Mouse (Mus musculus) midbrain, embryonic 16.5 days (tissue): Measurements from ENCODE around the gene Hist1h2ah. TPM values are rescaled to one million over a fixed set of nuclear protein-coding genes. Genes with fewer than 3 reads are reported as not detected.

ENCODE experiments used
- ATAC-seq: fragments of 200-750 bp; cut with Nextera tagmentation; 2 replicates; pipeline ENCODE4 v1.8.0; 2017; ENCODE audit warnings: moderate TSS enrichment
- H3K27ac ChIP-seq: fragments of 300-500 bp; sonication (generic); 2 replicates; pipeline ENCODE4 v1.5.1; 2014; ENCODE audit warnings: mild to moderate bottlenecking, low read length, mixed read lengths
- H3K27me3 ChIP-seq: fragments of 300-500 bp; sonication (generic); 2 replicates; pipeline ENCODE4 v1.6.1; 2014; ENCODE audit warnings: low read depth, low read length, mixed read lengths; ENCODE audit not compliant: control insufficient read depth, insufficient read depth
- H3K36me3 ChIP-seq: fragments of 300-500 bp; sonication (generic); 2 replicates; pipeline ENCODE4 v1.6.1; 2014; ENCODE audit warnings: mild to moderate bottlenecking, low read length, moderate library complexity, mixed read lengths; ENCODE audit not compliant: control insufficient read depth, insufficient read depth
- H3K4me1 ChIP-seq: fragments of 300-500 bp; sonication (generic); 2 replicates; pipeline ENCODE4 v1.6.1; 2014; ENCODE audit warnings: mild to moderate bottlenecking, low read length, mixed read lengths; ENCODE audit not compliant: control insufficient read depth, insufficient read depth
- H3K4me2 ChIP-seq: fragments of 300-500 bp; sonication (generic); 2 replicates; pipeline ENCODE4 v1.6.1; 2014; ENCODE audit warnings: mild to moderate bottlenecking, low read length, mixed read lengths
- H3K4me3 ChIP-seq: fragments of 300-500 bp; sonication (generic); 2 replicates; pipeline ENCODE4 v1.5.1; 2014; ENCODE audit warnings: low read depth, mild to moderate bottlenecking, low read length, moderate library complexity, mixed read lengths
- H3K9ac ChIP-seq: fragments of 300-500 bp; sonication (generic); 2 replicates; pipeline ENCODE4 v1.6.1; 2014; ENCODE audit warnings: low read depth, low read length, mixed read lengths
- H3K9me3 ChIP-seq: fragments of 300-500 bp; sonication (generic); replicated peaks from 2 replicates; pipeline ENCODE4 v1.6.1; 2014; ENCODE audit warnings: mild to moderate bottlenecking, low read length, mixed read lengths; ENCODE audit not compliant: control insufficient read depth, poor library complexity, severe bottlenecking
- WGBS: fragments of 180-500 bp; shearing (Covaris S2); extraction: QIAGEN DNeasy Blood & Tissue Kit; methylation state at CpG from one replicate; pipeline ENCODE4 v1.1.7; 2014; 5-methylcytosine and 5-hydroxymethylcytosine counted together
- microRNA-seq: library from miRNA; unstranded; fragments of <30 nt; microRNA quantifications from one replicate; pipeline ENCODE4, GENCODE M21; 2017
- polyA plus RNA-seq: library from polyadenylated mRNA; unstranded; fragments of >200 nt; fragmentation: Nextera tagmentation; extraction: Ambion mirVana; gene quantifications from 2 replicates; pipeline ENCODE4 v1.2.1, GENCODE M21; 2015

Gene Hist1h2ah
- polyA plus RNA-seq, 1 experiment from 2014 or later = not detected

DNA sequence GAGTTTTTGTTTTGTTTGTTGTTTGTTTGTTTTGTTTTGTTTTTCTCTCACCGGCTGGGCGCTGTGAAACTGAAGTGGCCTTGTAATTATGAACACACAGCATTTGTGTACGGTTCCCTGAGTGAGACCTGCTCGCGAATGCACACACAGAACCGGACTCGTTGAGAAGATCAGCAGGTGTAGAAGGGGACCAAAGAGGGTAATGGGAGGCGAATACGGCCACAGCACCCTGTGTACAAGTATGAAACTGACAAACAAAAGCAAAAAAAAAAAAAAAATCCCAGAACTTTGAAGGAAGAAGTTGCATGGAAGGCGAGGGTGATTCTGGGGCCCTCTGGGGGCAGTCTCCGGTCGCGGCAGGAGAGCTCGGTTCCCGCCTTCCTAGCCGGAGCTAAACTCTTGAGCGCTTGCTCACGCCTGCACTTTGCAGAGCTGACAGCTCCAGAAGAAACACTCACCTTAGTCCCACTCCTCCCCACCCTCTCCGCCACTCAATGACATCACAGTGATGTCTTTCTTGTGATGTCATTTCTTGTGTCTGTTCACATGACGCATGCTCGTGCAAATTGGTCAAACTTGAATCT lies 39.9 kb downstream of the Hist1h2ah start:
- H3K9ac ChIP-seq = no peak overlapping the region
- WGBS = under 1% methylated on average over 21 of the region's 21 CpGs
- H3K27me3 ChIP-seq = peaks cover 61% of the 10 kb centered on the region
- peak overlapping the region; percentile 10 for H3K4me2 ChIP-seq
- H3K4me1 ChIP-seq = no peaks in the 10 kb centered on the region
- 0 out of 2 replicates have a peak overlapping the region, but pooled peaks have one; percentile 2 for H3K4me3 ChIP-seq
- H3K36me3 ChIP-seq = no peaks in the 10 kb centered on the region
- 0 out of 2 replicates have a peak, but pooled peaks cover 2% of the 10 kb centered on the region for H3K9me3 ChIP-seq
- H3K27ac ChIP-seq = no peak overlapping the region
- ATAC-seq = peak; percentile 28; the same call in 1 of the 2 replicates

DNA sequence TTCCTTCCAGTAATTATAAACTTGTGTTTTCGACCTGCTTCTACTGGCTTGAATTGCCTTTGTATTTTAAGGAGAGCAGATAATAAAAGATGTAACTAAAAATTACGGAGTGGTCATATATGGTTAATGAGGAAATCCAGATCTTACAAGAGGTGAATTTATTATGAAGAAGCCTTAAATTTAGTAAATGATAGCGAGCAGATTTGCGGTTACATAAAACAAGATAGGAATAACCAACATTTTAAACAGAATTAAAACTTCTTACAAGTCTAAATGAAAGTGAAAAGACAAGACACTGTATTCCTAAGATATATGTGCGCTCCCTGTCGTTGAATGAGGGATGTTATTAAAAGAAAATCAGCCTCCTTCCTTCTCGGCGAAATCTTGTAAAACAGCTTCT lies 40.5 kb downstream of the Hist1h2ah start:
- ATAC-seq = no peak
- 4% methylated on average over 8 of the region's 8 CpGs for WGBS
- H3K4me1 ChIP-seq = no peaks in the 10 kb centered on the region
- H3K27ac ChIP-seq = no peak overlapping the region
- no peaks in the 10 kb centered on the region for H3K36me3 ChIP-seq
- H3K4me2 ChIP-seq = peak overlapping the region; percentile 10
- H3K4me3 ChIP-seq = no peak overlapping the region
- 0 out of 2 replicates have a peak, but pooled peaks cover 2% of the 10 kb centered on the region for H3K9me3 ChIP-seq
- no peak overlapping the region for H3K9ac ChIP-seq
- peaks cover 56% of the 10 kb centered on the region for H3K27me3 ChIP-seq

DNA sequence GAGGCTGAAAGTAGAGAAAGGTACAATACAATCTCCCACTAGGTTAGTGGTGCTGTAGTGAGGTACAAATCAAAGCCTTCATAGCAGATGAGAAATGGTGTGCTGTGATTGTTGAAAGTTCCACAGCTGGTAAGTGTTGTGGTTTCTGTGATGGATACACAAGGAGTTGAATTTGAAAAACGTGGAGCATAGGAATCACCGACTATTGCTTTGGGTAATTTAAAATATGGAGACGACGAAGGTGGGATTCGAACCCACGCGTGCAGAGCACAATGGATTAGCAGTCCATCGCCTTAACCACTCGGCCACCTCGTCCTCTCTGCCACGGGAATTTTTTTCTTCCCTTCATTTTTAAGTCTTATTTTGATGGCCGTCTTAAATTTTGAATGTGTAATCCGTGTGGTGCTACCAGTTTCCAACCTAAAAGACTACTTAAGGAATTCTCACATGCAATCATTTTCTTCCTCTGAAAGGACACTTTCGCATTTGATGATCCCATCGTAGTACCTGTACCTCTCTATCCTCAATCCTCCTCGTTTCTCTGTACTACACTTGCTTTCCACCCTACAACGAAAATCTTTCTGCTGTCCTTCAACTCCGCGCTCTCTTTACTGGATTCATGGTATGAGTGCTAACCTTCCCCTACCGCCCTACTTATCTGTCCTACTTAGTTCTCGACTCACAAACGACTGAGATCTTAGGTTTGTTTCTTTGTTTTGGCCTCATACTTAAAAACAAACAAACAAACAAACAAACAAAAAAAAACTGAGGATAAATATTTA lies 41.2 kb downstream of the Hist1h2ah start:
- Histone ChIP-seq H3K27ac (no peak overlapping the region), H3K36me3 (no peaks in the 10 kb centered on the region), H3K4me3 (no peak overlapping the region), H3K9me3 (0 out of 2 replicates have a peak, but pooled peaks cover 2% of the 10 kb centered on the region), H3K9ac (no peak overlapping the region), H3K4me1 (no peaks in the 10 kb centered on the region), H3K4me2 (no peak overlapping the region), H3K27me3 (peaks cover 49% of the 10 kb centered on the region)
- WGBS = 2% methylated on average over 22 of the region's 22 CpGs
- ATAC-seq = no peak

DNA sequence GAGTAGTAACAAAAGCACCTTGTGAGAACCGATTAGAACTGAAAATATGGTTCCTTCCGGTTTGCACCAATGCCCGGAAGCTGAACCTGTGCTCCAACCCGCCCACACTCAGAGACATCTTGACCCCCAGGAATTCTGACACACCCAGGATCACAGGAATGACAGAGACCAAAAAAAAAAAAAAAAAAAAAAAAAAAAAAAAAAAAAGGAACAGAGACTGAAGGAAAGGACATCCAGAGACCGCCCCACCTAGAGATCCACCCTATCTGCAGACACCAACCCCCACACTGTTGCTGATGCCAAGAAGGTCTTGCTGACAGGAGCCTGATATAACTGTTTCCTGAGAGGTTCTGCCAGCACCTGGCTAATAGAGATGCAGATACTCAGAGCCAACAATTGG lies 42.8 kb downstream of the Hist1h2ah start:
- no peak overlapping the region for H3K4me3 ChIP-seq
- WGBS = 83% methylated on average over 5 of the region's 5 CpGs

More for the DNA sequence above, 42.8 kb downstream of the Hist1h2ah start:
- H3K36me3 ChIP-seq = no peaks in the 10 kb centered on the region
- H3K27ac ChIP-seq = no peak overlapping the region
- H3K9me3 ChIP-seq = 0 out of 2 replicates have a peak, but pooled peaks cover 2% of the 10 kb centered on the region
- H3K4me1 ChIP-seq = no peaks in the 10 kb centered on the region
- no peak for ATAC-seq
- no peak overlapping the region for H3K9ac ChIP-seq
- peaks cover 34% of the 10 kb centered on the region for H3K27me3 ChIP-seq
- no peak overlapping the region for H3K4me2 ChIP-seq

Small RNA genes lying within 50 kb of the gene (microRNA-seq; reads per million reads assigned to microRNA genes)
- gene Gm26300 = not detected
- gene Gm44390 = not detected
- gene Gm44486 = not detected

Other genes starting within 250 kb of the Hist1h2ah start
- not detected in 2 replicates for gene Hist1h2an, start 248.3 kb downstream of the Hist1h2ah start, polyA plus RNA-seq
- 0.72 TPM in 1 of 2 replicates, not detected in the other for gene Hist1h2bp, start 248.1 kb downstream of the Hist1h2ah start, polyA plus RNA-seq
- gene Hist1h2bq, start 225.4 kb downstream of the Hist1h2ah start, polyA plus RNA-seq = 3.4 and 3.5 TPM in 2 replicates
- not detected in 2 replicates for gene Hist1h2ao, start 225.1 kb downstream of the Hist1h2ah start, polyA plus RNA-seq
- gene Hist1h4m, start 223.8 kb downstream of the Hist1h2ah start, polyA plus RNA-seq = 3.7 TPM in 1 of 2 replicates, not detected in the other
- 2.6 and 2.8 TPM in 2 replicates for gene Hist1h4n, start 203.4 kb downstream of the Hist1h2ah start, polyA plus RNA-seq
- 276 and 359 TPM in 2 replicates for gene Hist1h2ap, start 202.1 kb downstream of the Hist1h2ah start, polyA plus RNA-seq
- gene Hist1h2br, start 201.8 kb downstream of the Hist1h2ah start, polyA plus RNA-seq = 2.9 and 3.5 TPM in 2 replicates
- gene Zfp184, start 90.5 kb downstream of the Hist1h2ah start, polyA plus RNA-seq = 12.0 and 13.7 TPM in 2 replicates
- gene Pom121l2, start 54.4 kb downstream of the Hist1h2ah start, polyA plus RNA-seq = not detected in 2 replicates
- gene Prss16, start 25.8 kb downstream of the Hist1h2ah start, polyA plus RNA-seq = not detected in 2 replicates
- 1.3 TPM in 1 of 2 replicates, not detected in the other for gene Hist1h2bk, start 302 bp upstream of the Hist1h2ah start, polyA plus RNA-seq
- 4.0 and 4.9 TPM in 2 replicates for gene Hist1h4i, start 5.8 kb upstream of the Hist1h2ah start, polyA plus RNA-seq
- gene Hist1h2ag, start 7.4 kb upstream of the Hist1h2ah start, polyA plus RNA-seq = 1.8 and 8.3 TPM in 2 replicates
- gene Hist1h2bj, start 7.6 kb upstream of the Hist1h2ah start, polyA plus RNA-seq = 1.5 and 2.3 TPM in 2 replicates
- gene Vmn1r188, start 48.9 kb upstream of the Hist1h2ah start, polyA plus RNA-seq = not detected in 2 replicates
- not detected in 2 replicates for gene Vmn1r189, start 70.3 kb upstream of the Hist1h2ah start, polyA plus RNA-seq
- not detected in 2 replicates for gene Vmn1r191, start 148.4 kb upstream of the Hist1h2ah start, polyA plus RNA-seq
- gene Vmn1r192, start 155.6 kb upstream of the Hist1h2ah start, polyA plus RNA-seq = not detected in 2 replicates
- gene Vmn1r193, start 187.6 kb upstream of the Hist1h2ah start, polyA plus RNA-seq = not detected in 2 replicates
- gene Vmn1r194, start 208.6 kb upstream of the Hist1h2ah start, polyA plus RNA-seq = not detected in 2 replicates
- not detected in 2 replicates for gene Vmn1r195, start 235.0 kb upstream of the Hist1h2ah start, polyA plus RNA-seq